Mouse (Mus musculus): ENCODE results near the gene Ppih.

DNA sequence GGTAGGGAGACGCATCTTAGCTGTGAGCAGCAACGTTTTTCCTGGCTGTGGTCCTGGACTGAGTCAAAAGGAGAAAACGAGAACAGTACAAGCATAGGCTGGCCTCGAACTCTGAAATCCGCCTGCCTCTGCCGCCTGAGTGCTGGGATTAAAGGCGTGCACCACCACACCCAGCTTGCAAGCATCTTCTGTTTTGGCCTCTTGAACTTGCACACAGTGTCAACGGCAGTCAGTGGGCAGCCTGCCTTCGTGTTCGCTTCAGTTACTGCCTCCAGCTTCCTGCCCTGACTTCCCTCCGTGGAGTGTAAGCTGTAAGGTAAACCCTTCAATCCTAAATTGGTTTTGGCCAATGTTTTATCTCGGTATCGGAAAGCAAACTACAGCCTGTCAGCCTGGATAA is 53.7 kb downstream of the Ppih start:
- TF ChIP-seq E2F4 (IDR thresholded peaks at IDR 0.05; ENCODE audit: insufficient read depth) (no peak), POLR2A (IDR thresholded peaks at IDR 0.05; ENCODE audit: insufficient read length, low read depth) (no peak)
